Mouse (Mus musculus) spleen, adult 2 months (tissue): ENCODE data around the gene Slc25a22.

ENCODE experiments used
- CTCF ChIP-seq: fragments of 200-500 bp; IDR thresholded peaks from 2 replicates; pipeline ENCODE4 v1.5.1; 2011; ENCODE audit warnings: mild to moderate bottlenecking, inconsistent platforms; ENCODE audit not compliant: insufficient read depth, insufficient read length, insufficient replicate concordance; ENCODE audit errors: extremely low read depth
- POLR2A ChIP-seq: fragments of 200-500 bp; IDR thresholded peaks from 2 replicates; pipeline ENCODE4 v1.6.1; 2011; ENCODE audit warnings: low read depth, low read length, inconsistent platforms

DNA sequence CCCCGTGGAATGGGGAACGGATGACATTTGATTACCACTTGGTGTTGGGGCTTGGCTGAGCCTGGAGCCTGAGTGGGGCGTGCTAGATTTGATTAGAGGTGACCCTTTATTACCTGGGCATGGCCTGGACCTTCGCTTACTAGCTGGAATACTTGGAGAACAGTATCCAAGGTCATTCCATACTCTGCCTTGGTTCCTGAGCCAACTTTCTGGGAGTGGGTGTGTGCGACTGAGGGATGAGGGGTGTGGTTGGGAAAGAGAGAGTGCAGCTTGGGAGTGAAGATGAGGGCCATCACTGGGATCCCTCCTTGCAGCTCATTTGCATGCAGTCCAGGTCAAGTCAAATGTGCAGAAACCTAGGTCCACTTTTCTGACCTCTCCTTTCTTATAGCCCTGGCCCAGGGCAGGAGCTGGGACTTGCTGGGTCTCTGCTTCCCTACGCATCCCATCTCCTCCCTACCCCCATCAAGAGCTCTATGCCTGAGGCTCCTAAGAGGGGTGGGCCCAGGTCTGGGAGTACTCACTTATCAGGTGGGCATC lies 45.5 kb upstream of the Slc25a22 start:
- TF ChIP-seq CTCF = no peak
- no peak for TF ChIP-seq POLR2A
